Mouse (Mus musculus) bone marrow, adult 2 months (tissue): ENCODE measurements around the gene Kdm4b.

Experiments used
- CTCF ChIP-seq: fragments of 200-500 bp; IDR thresholded peaks from 2 replicates; pipeline ENCODE4 v1.5.1; 2011; ENCODE audit warnings: low read length, control low read depth; ENCODE audit not compliant: control insufficient read depth, insufficient read depth
- POLR2A ChIP-seq: fragments of 200-500 bp; IDR thresholded peaks from 2 replicates; pipeline ENCODE4 v1.6.1; 2011; ENCODE audit warnings: low read depth, mild to moderate bottlenecking, control low read depth, low read length, borderline replicate concordance; ENCODE audit not compliant: control insufficient read depth

GRCm38 (mm10) chr17:56329267-56329666 is 3.4 kb downstream of the Kdm4b start:
- TF ChIP-seq CTCF (no peak), POLR2A (no peak)
